8 mouse cellular contexts compared by ENCODE assay signal in the genomic region with DNA sequence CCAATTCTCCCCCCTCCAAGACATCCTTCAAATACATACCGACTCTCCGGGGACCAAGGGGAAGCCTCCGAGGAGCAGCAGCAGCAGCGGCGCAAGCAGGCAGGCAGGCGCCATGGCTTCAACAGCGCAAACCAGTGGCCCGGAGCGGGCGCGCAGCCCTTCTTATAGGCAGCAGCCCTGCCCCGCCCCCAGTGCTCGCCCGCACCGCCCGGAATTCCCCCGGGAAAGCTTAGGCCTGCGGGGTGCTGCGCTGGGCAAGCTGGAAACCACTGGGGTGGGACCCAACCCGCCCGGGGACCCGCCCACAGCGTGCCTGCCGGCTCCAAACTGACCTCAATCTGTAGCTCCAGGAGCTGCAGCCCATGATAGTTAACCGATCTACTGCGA. TPM values are rescaled to one million over a fixed set of nuclear protein-coding genes. Genes with fewer than 3 reads are reported as not detected.
A peak's percentile ranks its signal among the peaks of the same experiment; 100 is the strongest.
DNase-seq lines count a peak whose midpoint lies in the region; ATAC-seq and TF ChIP-seq lines count a peak whose summit lies in the region.

No protein-coding gene starts in this region.

- no peaks in the 10 kb centered on the region for H3K9me3 ChIP-seq in heart, embryonic 13.5 days
- H3K9me3 ChIP-seq in kidney, postnatal 0 days (replicated peaks; ENCODE audit: low read length), result no peaks in the 10 kb centered on the region
- no peaks in the 10 kb centered on the region for H3K9me3 ChIP-seq in liver, embryonic 15.5 days (replicated peaks)
- no peaks in the 10 kb centered on the region for H3K9me3 ChIP-seq in neural tube, embryonic 11.5 days (ENCODE audit: control insufficient read depth, low read length)
- no peaks in the 10 kb centered on the region for H3K9me3 ChIP-seq in stomach, embryonic 14.5 days (ENCODE audit: control insufficient read depth, low read depth, low read length)

- H3K27me3 ChIP-seq in heart, embryonic 13.5 days (replicated peaks), result peaks cover 7% of the 10 kb centered on the region; the same call in 1 of the 2 replicates
- H3K27me3 ChIP-seq in kidney, postnatal 0 days (ENCODE audit: insufficient read depth, low read length), result no peaks in the 10 kb centered on the region
- peaks cover 54% of the 10 kb centered on the region for H3K27me3 ChIP-seq in liver, embryonic 15.5 days
- H3K27me3 ChIP-seq in neural tube, embryonic 11.5 days (ENCODE audit: control insufficient read depth, insufficient read depth, low read length), result peaks cover 3% of the 10 kb centered on the region
- H3K27me3 ChIP-seq in stomach, embryonic 14.5 days (ENCODE audit: control insufficient read depth, insufficient read depth, low read length), result no peaks in the 10 kb centered on the region

- H3K4me3 ChIP-seq in embryonic fibroblast, embryonic 13.5 days (ENCODE audit: insufficient read depth, low read length), result peak overlapping the region; percentile 66
- H3K4me3 ChIP-seq in heart, embryonic 13.5 days, result peak overlapping the region; percentile 78
- peak overlapping the region; percentile 70 for H3K4me3 ChIP-seq in kidney, postnatal 0 days (replicated peaks; ENCODE audit: low read depth, low read length)
- peak overlapping the region; percentile 52 for H3K4me3 ChIP-seq in liver, embryonic 15.5 days (replicated peaks)
- peak overlapping the region; percentile 47 for H3K4me3 ChIP-seq in neural tube, embryonic 11.5 days (ENCODE audit: low read depth, low read length)
- peak overlapping the region; percentile 64 for H3K4me3 ChIP-seq in stomach, embryonic 14.5 days (ENCODE audit: low read depth, low read length)

- H3K27ac ChIP-seq in embryonic fibroblast, embryonic 13.5 days (ENCODE audit: insufficient read depth, low read length), result peak overlapping the region; percentile 68
- H3K27ac ChIP-seq in heart, embryonic 13.5 days (replicated peaks), result peak overlapping the region; percentile 79
- H3K27ac ChIP-seq in kidney, postnatal 0 days, result peak overlapping the region; percentile 87
- H3K27ac ChIP-seq in liver, embryonic 15.5 days (replicated peaks), result peak overlapping the region; percentile 45
- no peak overlapping the region for H3K27ac ChIP-seq in neural tube, embryonic 11.5 days (ENCODE audit: low read depth, low read length)
- peak overlapping the region; percentile 69 for H3K27ac ChIP-seq in stomach, embryonic 14.5 days (ENCODE audit: low read length)

- peak; percentile 65 for DNase-seq in left cerebral cortex, adult 18-20 months (ENCODE audit: low spot score in 2 of 2)
- DNase-seq in left cerebral cortex, adult 11 months (ENCODE audit: low spot score), result no peak
- DNase-seq in kidney, postnatal 0 days (ENCODE audit: low spot score), result peak; percentile 89
- DNase-seq in neural tube, embryonic 11.5 days (ENCODE audit: low spot score), result peak; percentile 83

- peak; percentile 80 for ATAC-seq in heart, embryonic 13.5 days (ENCODE audit: extremely low read depth, insufficient number of reproducible peaks, low FRiP score, low TSS enrichment)
- ATAC-seq in kidney, postnatal 0 days (replicated peaks; ENCODE audit: low FRiP score, low read depth), result peak; percentile 93
- peak; percentile 76 for ATAC-seq in liver, embryonic 15.5 days (ENCODE audit: insufficient read depth)
- ATAC-seq in neural tube, embryonic 11.5 days (ENCODE audit: insufficient read depth, low FRiP score, low TSS enrichment), result peak; percentile 91
- ATAC-seq in stomach, embryonic 14.5 days (ENCODE audit: insufficient number of reproducible peaks, insufficient read depth, low FRiP score, low read depth), result peak; percentile 94

- TF ChIP-seq POLR2A in embryonic fibroblast, embryonic 13.5 days (IDR thresholded peaks at IDR 0.05; ENCODE audit: low read depth, low read length), result peak; percentile 98

- H3K9ac ChIP-seq in heart, embryonic 13.5 days, result peak overlapping the region; percentile 91
- peak overlapping the region; percentile 83 for H3K9ac ChIP-seq in kidney, postnatal 0 days (ENCODE audit: low read depth, low read length)
- peak overlapping the region; percentile 51 for H3K9ac ChIP-seq in liver, embryonic 15.5 days
- H3K9ac ChIP-seq in neural tube, embryonic 11.5 days (ENCODE audit: low read length), result peak overlapping the region; percentile 56
- H3K9ac ChIP-seq in stomach, embryonic 14.5 days (replicated peaks; ENCODE audit: low read depth, low read length), result peak overlapping the region; percentile 82

- no peak for TF ChIP-seq CTCF in embryonic fibroblast, embryonic 13.5 days (IDR thresholded peaks at IDR 0.05; ENCODE audit: borderline replicate concordance, insufficient read depth, low read length)
- no peak for TF ChIP-seq CTCF in kidney, postnatal 0 days (IDR thresholded peaks at IDR 0.05; ENCODE audit: low read depth)

- WGBS in heart, embryonic 13.5 days, result under 1% methylated on average over 26 of the region's 26 CpGs
- WGBS in kidney, postnatal 0 days, result under 1% methylated on average over 26 of the region's 26 CpGs
- under 1% methylated on average over 26 of the region's 26 CpGs for WGBS in liver, embryonic 15.5 days (ENCODE audit: insufficient replicate concordance)
- WGBS in neural tube, embryonic 11.5 days, result under 1% methylated on average over 26 of the region's 26 CpGs
- under 1% methylated on average over 24 of the region's 26 CpGs for WGBS in stomach, embryonic 14.5 days

- peaks cover 6% of the 10 kb centered on the region; the same call in 1 of the 2 replicates for H3K4me1 ChIP-seq in embryonic fibroblast, embryonic 13.5 days (ENCODE audit: control insufficient read depth, insufficient read depth, low read length)
- H3K4me1 ChIP-seq in heart, embryonic 13.5 days, result peaks cover 51% of the 10 kb centered on the region
- H3K4me1 ChIP-seq in kidney, postnatal 0 days (replicated peaks; ENCODE audit: insufficient read depth, low read length), result peaks cover 6% of the 10 kb centered on the region
- peaks cover 5% of the 10 kb centered on the region for H3K4me1 ChIP-seq in liver, embryonic 15.5 days (replicated peaks)
- peaks cover 6% of the 10 kb centered on the region; the same call in 1 of the 2 replicates for H3K4me1 ChIP-seq in neural tube, embryonic 11.5 days (ENCODE audit: control insufficient read depth, insufficient read depth, low read length)
- H3K4me1 ChIP-seq in stomach, embryonic 14.5 days (ENCODE audit: control insufficient read depth, insufficient read depth, low read length), result peaks cover 28% of the 10 kb centered on the region; the same call in 1 of the 2 replicates

- no peaks in the 10 kb centered on the region for H3K36me3 ChIP-seq in heart, embryonic 13.5 days
- H3K36me3 ChIP-seq in kidney, postnatal 0 days (ENCODE audit: insufficient read depth, low read length), result no peaks in the 10 kb centered on the region
- H3K36me3 ChIP-seq in liver, embryonic 15.5 days (replicated peaks), result no peaks in the 10 kb centered on the region
- H3K36me3 ChIP-seq in neural tube, embryonic 11.5 days (ENCODE audit: control insufficient read depth, insufficient read depth, low read length), result no peaks in the 10 kb centered on the region
- H3K36me3 ChIP-seq in stomach, embryonic 14.5 days (ENCODE audit: control insufficient read depth, insufficient read depth, low read length), result no peaks in the 10 kb centered on the region

- H3K4me2 ChIP-seq in heart, embryonic 13.5 days, result peak overlapping the region; percentile 88
- H3K4me2 ChIP-seq in kidney, postnatal 0 days (ENCODE audit: low read length), result peak overlapping the region; percentile 63
- peak overlapping the region; percentile 55 for H3K4me2 ChIP-seq in liver, embryonic 15.5 days
- peak overlapping the region; percentile 84 for H3K4me2 ChIP-seq in neural tube, embryonic 11.5 days (ENCODE audit: low read depth)
- H3K4me2 ChIP-seq in stomach, embryonic 14.5 days (replicated peaks; ENCODE audit: low read depth, low read length), result peak overlapping the region; percentile 65

RNA-seq across cellular contexts. Expression of a gene that starts 0.6 kb away (rescaled TPM):
- 10 to 100 TPM; 72.7 to 80.1 TPM for total RNA-seq in left cerebral cortex, adult 18-20 months (2021)
- polyA plus RNA-seq in embryonic fibroblast, embryonic 13.5 days (2011; ENCODE audit: insufficient read length, low read depth, missing spikeins), result 242 and 248 TPM in 2 replicates
- polyA plus RNA-seq in heart, embryonic 13.5 days (2015; fragmentation: Nextera tagmentation; extraction: Ambion mirVana), result 36.6 and 46.5 TPM in 2 replicates
- 183 and 227 TPM in 2 replicates for polyA plus RNA-seq in kidney, postnatal 0 days (2015; fragmentation: Nextera tagmentation; extraction: Ambion mirVana)
- polyA plus RNA-seq in liver, embryonic 15.5 days (2015; fragmentation: Nextera tagmentation; extraction: Ambion mirVana), result 55.0 and 63.3 TPM in 2 replicates
- 11.0 and 11.5 TPM in 2 replicates for polyA plus RNA-seq in neural tube, embryonic 11.5 days (2014; fragmentation: Nextera tagmentation; extraction: Ambion mirVana)
- 104 and 120 TPM in 2 replicates for polyA plus RNA-seq in stomach, embryonic 14.5 days (2014; fragmentation: Nextera tagmentation; extraction: Ambion mirVana)

RNA-seq across cellular contexts. Expression of a gene that starts 13.7 kb away (rescaled TPM):
- total RNA-seq in left cerebral cortex, adult 18-20 months (2021), result 10 to 100 TPM; 43.5 to 44.6 TPM
- polyA plus RNA-seq in embryonic fibroblast, embryonic 13.5 days (2011; ENCODE audit: insufficient read length, low read depth, missing spikeins), result 23.1 and 23.6 TPM in 2 replicates
- polyA plus RNA-seq in heart, embryonic 13.5 days (2015; fragmentation: Nextera tagmentation; extraction: Ambion mirVana), result 37.2 and 43.0 TPM in 2 replicates
- 83.0 and 83.1 TPM in 2 replicates for polyA plus RNA-seq in kidney, postnatal 0 days (2015; fragmentation: Nextera tagmentation; extraction: Ambion mirVana)
- polyA plus RNA-seq in liver, embryonic 15.5 days (2015; fragmentation: Nextera tagmentation; extraction: Ambion mirVana), result 27.1 and 29.7 TPM in 2 replicates
- polyA plus RNA-seq in neural tube, embryonic 11.5 days (2014; fragmentation: Nextera tagmentation; extraction: Ambion mirVana), result 64.2 and 64.4 TPM in 2 replicates
- polyA plus RNA-seq in stomach, embryonic 14.5 days (2014; fragmentation: Nextera tagmentation; extraction: Ambion mirVana), result 65.0 and 67.6 TPM in 2 replicates

RNA-seq across cellular contexts. Expression of a gene that starts 17.7 kb away (rescaled TPM):
- total RNA-seq in left cerebral cortex, adult 18-20 months (2021), result 1 to 10 TPM; 2.0 to 6.4 TPM
- polyA plus RNA-seq in embryonic fibroblast, embryonic 13.5 days (2011; ENCODE audit: insufficient read length, low read depth, missing spikeins), result 4.1 and 5.8 TPM in 2 replicates
- polyA plus RNA-seq in heart, embryonic 13.5 days (2015; fragmentation: Nextera tagmentation; extraction: Ambion mirVana), result 8.7 and 11.7 TPM in 2 replicates
- polyA plus RNA-seq in kidney, postnatal 0 days (2015; fragmentation: Nextera tagmentation; extraction: Ambion mirVana), result 22.8 and 23.3 TPM in 2 replicates
- 5.0 TPM in 1 of 2 replicates, not detected in the other for polyA plus RNA-seq in liver, embryonic 15.5 days (2015; fragmentation: Nextera tagmentation; extraction: Ambion mirVana)
- 4.9 and 6.4 TPM in 2 replicates for polyA plus RNA-seq in neural tube, embryonic 11.5 days (2014; fragmentation: Nextera tagmentation; extraction: Ambion mirVana)
- 7.0 and 19.1 TPM in 2 replicates for polyA plus RNA-seq in stomach, embryonic 14.5 days (2014; fragmentation: Nextera tagmentation; extraction: Ambion mirVana)

RNA-seq across cellular contexts. Expression of a gene that starts 30.5 kb away (rescaled TPM):
- total RNA-seq in left cerebral cortex, adult 18-20 months (2021), result not detected
- polyA plus RNA-seq in embryonic fibroblast, embryonic 13.5 days (2011; ENCODE audit: insufficient read length, low read depth, missing spikeins), result not detected in 2 replicates
- not detected in 2 replicates for polyA plus RNA-seq in heart, embryonic 13.5 days (2015; fragmentation: Nextera tagmentation; extraction: Ambion mirVana)
- polyA plus RNA-seq in kidney, postnatal 0 days (2015; fragmentation: Nextera tagmentation; extraction: Ambion mirVana), result not detected in 2 replicates
- polyA plus RNA-seq in liver, embryonic 15.5 days (2015; fragmentation: Nextera tagmentation; extraction: Ambion mirVana), result not detected in 2 replicates
- polyA plus RNA-seq in neural tube, embryonic 11.5 days (2014; fragmentation: Nextera tagmentation; extraction: Ambion mirVana), result not detected in 2 replicates
- polyA plus RNA-seq in stomach, embryonic 14.5 days (2014; fragmentation: Nextera tagmentation; extraction: Ambion mirVana), result not detected in 2 replicates

RNA-seq across cellular contexts. Expression of a gene that starts 38.1 kb away (rescaled TPM):
- 1 to 10 TPM; 8.4 to 8.5 TPM for total RNA-seq in left cerebral cortex, adult 18-20 months (2021)
- polyA plus RNA-seq in embryonic fibroblast, embryonic 13.5 days (2011; ENCODE audit: insufficient read length, low read depth, missing spikeins), result 0.18 and 3.1 TPM in 2 replicates
- 5.2 and 7.7 TPM in 2 replicates for polyA plus RNA-seq in heart, embryonic 13.5 days (2015; fragmentation: Nextera tagmentation; extraction: Ambion mirVana)
- polyA plus RNA-seq in kidney, postnatal 0 days (2015; fragmentation: Nextera tagmentation; extraction: Ambion mirVana), result 0.46 and 0.62 TPM in 2 replicates
- 0.28 and 0.32 TPM in 2 replicates for polyA plus RNA-seq in liver, embryonic 15.5 days (2015; fragmentation: Nextera tagmentation; extraction: Ambion mirVana)
- 0.48 and 0.61 TPM in 2 replicates for polyA plus RNA-seq in neural tube, embryonic 11.5 days (2014; fragmentation: Nextera tagmentation; extraction: Ambion mirVana)
- polyA plus RNA-seq in stomach, embryonic 14.5 days (2014; fragmentation: Nextera tagmentation; extraction: Ambion mirVana), result 1.1 and 2.0 TPM in 2 replicates
